Mouse (Mus musculus): Measurements from ENCODE around the gene Lrrtm4.

DNA sequence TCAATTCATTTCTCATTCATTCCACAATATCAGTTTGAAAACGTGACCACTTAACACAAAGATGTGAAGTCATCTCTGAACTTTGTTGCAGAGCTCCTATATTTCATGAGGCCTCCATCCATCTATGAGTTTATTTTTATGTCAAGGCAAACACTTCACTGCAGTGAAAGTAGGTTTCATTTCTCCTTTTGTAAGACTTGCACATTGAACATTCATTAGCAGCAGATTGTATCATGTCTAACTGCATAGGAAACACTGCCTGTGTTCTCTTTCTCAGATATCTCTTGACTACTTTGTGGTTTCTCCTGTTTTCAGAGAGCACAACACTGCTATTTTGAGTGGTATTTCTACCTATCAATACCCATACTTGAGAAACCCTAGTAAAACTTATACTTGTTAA is 388.1 kb downstream of the Lrrtm4 start:
- no peak for TF ChIP-seq CTCF (IDR thresholded peaks at IDR 0.05; ENCODE audit: low read depth)
- no peak for TF ChIP-seq EP300 (IDR thresholded peaks at IDR 0.05; ENCODE audit: low read depth)
